Mouse (Mus musculus): ENCODE data around the gene Rbpj. TPM values are rescaled to one million over a fixed set of nuclear protein-coding genes. Genes with fewer than 3 reads are reported as not detected.

The Rbpj gene
- polyA plus RNA-seq, 1 experiment from 2014 or later: 38.0 TPM

DNA sequence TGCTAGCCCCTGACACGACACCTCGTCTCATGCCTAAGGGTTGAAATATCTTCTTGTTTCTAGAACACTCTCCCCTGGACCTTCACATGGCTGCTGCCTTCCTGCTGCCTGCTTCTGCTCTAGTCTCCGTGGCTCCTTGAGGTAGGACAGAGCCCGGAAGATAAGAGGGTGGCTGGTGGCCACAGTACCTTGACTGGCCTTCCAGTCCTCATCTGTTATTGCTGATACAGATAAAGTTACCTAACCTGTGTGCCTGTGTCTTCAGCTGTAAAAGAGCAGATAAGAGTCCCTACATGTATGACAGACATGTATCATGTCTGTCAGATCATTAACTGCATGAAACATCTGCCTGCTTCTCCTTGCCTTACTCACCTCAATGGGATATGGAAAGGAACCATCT, 219.7 kb downstream of the Rbpj start:
- Histone ChIP-seq H3K9me3 (no peaks in the 10 kb centered on the region), H3K27ac (no peak overlapping the region), H3K4me1 (replicated peaks) (peaks cover 7% of the 10 kb centered on the region), H3K27me3 (ENCODE audit: insufficient read depth, poor library complexity, severe bottlenecking) (no peaks in the 10 kb centered on the region), H3K36me3 (no peaks in the 10 kb centered on the region), H3K4me3 (no peak overlapping the region)
- 88% methylated on average over 4 of the region's 4 CpGs for WGBS
- DNase-seq (ENCODE audit: low spot score): no peak

DNA sequence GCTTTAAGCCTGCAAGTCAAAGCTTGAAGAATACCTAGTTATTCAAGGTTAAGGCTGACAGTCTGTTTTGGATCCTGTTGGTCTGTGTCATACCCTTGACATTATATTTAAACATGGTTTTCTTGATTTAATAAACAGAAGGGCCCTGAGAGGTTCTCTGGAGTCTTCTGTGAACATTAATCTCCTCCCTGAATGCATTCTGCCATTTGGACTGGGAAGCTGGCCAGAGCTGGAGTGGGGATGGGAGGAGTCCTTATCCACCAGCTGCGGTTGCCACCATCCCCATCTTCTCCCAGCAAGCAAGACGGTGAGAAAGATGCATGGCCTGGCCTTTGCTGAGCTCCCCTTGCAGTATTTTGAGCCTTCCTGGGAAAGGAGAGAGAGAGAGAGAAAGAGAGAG, 220.4 kb downstream of the Rbpj start:
- Histone ChIP-seq H3K36me3 (no peaks in the 10 kb centered on the region), H3K27ac (no peak overlapping the region), H3K9me3 (no peaks in the 10 kb centered on the region), H3K4me3 (no peak overlapping the region), H3K27me3 (ENCODE audit: insufficient read depth, poor library complexity, severe bottlenecking) (no peaks in the 10 kb centered on the region), H3K4me1 (replicated peaks) (peaks cover 7% of the 10 kb centered on the region)
- 79% methylated on average over 2 of the region's 2 CpGs for WGBS
- DNase-seq (ENCODE audit: low spot score): no peak

DNA sequence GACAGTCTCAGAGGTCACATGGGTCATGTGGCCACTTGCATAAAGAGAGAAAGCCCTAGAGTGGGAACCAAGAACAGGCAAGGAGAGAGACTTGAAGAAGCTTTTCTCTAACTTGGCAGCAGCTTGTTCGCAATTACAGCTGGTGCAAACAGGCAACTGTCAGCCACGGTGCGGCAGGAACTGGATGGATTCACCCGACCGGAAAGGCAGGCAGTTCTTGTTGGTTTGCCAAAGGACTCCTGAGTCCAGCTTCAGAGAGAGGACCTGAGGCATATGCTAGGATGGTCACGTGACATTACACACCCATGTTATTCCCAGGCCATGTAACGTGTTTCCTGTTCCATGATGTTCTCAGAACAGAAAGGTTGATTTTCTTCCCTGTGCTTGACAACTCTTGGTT, 222.4 kb downstream of the Rbpj start:
- DNase-seq (ENCODE audit: low spot score): no peak
- Histone ChIP-seq H3K4me3 (no peak overlapping the region), H3K4me1 (replicated peaks) (peaks cover 7% of the 10 kb centered on the region), H3K27ac (no peak overlapping the region), H3K36me3 (no peaks in the 10 kb centered on the region), H3K27me3 (ENCODE audit: insufficient read depth, poor library complexity, severe bottlenecking) (no peaks in the 10 kb centered on the region), H3K9me3 (no peaks in the 10 kb centered on the region)
- 83% methylated on average over 7 of the region's 7 CpGs for WGBS

DNA sequence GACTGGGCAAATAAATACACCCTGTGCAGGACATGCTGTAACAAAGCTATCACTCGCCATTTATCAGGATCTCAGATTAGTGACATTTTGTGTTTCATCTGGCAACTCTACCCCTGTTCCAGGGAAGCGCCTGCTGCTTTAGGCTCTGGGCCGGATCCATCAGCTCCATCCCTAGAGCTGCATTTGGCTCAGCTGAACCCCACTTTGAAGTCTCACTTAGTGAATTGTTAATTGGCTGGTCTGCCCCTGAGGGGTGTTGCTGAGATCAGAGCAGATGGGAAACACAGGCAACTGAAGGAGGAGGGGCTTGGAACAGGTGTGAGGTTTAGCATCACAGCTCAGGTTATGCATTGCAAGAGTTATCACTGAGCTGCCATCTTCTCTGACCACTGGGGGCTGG, 225.6 kb downstream of the Rbpj start:
- no peak for DNase-seq (ENCODE audit: low spot score)
- Histone ChIP-seq H3K4me3 (no peak overlapping the region), H3K36me3 (no peaks in the 10 kb centered on the region), H3K27ac (no peak overlapping the region), H3K27me3 (ENCODE audit: insufficient read depth, poor library complexity, severe bottlenecking) (no peaks in the 10 kb centered on the region), H3K9me3 (no peaks in the 10 kb centered on the region), H3K4me1 (replicated peaks) (peaks cover under 1% of the 10 kb centered on the region)
- WGBS: 80% methylated on average over 3 of the region's 3 CpGs

DNA sequence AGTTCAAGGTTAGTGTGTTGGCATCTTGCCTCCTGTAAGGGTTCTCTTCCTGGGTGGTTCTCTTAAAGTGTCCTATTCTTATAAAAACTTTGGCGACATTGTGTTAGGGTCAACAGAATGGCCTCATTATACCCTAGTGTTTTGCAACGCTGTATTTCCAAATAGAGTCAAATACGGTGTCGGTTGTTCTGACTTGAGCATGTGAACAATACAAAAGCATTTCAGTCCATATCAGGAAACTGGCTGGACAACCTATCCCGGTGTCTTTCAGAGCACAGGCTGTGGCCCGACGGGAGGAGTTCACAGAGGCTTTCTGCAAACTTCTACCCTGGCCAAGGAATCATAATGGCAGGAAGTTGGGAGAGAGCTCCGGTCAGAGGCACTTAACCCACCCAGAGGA, 226.1 kb downstream of the Rbpj start:
- Histone ChIP-seq H3K27ac (no peak overlapping the region), H3K27me3 (ENCODE audit: insufficient read depth, poor library complexity, severe bottlenecking) (no peaks in the 10 kb centered on the region), H3K36me3 (no peaks in the 10 kb centered on the region), H3K4me1 (replicated peaks) (no peaks in the 10 kb centered on the region), H3K9me3 (no peaks in the 10 kb centered on the region), H3K4me3 (no peak overlapping the region)
- WGBS: 87% methylated on average over 8 of the region's 8 CpGs
- DNase-seq (ENCODE audit: low spot score): no peak

DNA sequence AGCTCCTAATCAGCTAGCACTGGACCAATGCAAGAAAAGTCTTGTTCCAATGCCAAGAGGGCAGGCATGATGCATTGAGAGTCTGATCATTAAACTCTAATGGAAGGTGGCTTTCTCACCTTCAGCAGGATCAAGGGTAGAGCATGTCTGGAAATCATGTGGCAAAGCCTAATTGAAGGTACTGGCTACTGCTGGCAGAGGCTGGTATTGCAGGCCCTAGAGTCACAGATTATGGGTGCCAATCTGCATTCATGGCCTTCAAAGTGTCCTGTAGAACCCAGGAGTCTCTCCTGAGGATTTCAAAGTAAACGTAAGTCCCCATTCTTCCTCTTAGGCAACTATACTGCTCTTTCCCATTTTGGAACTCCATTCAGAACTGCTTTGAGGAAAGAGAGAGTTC, 226.7 kb downstream of the Rbpj start:
- no peak overlapping the region for H3K27ac ChIP-seq
- no peaks in the 10 kb centered on the region for H3K27me3 ChIP-seq (ENCODE audit: insufficient read depth, poor library complexity, severe bottlenecking)
- DNase-seq (ENCODE audit: low spot score): no peak
- no peaks in the 10 kb centered on the region for H3K4me1 ChIP-seq (replicated peaks)
- H3K36me3 ChIP-seq: no peaks in the 10 kb centered on the region
- H3K4me3 ChIP-seq: no peak overlapping the region
- no peaks in the 10 kb centered on the region for H3K9me3 ChIP-seq
- 98% methylated on average over 1 of the region's 1 CpGs for WGBS

DNA sequence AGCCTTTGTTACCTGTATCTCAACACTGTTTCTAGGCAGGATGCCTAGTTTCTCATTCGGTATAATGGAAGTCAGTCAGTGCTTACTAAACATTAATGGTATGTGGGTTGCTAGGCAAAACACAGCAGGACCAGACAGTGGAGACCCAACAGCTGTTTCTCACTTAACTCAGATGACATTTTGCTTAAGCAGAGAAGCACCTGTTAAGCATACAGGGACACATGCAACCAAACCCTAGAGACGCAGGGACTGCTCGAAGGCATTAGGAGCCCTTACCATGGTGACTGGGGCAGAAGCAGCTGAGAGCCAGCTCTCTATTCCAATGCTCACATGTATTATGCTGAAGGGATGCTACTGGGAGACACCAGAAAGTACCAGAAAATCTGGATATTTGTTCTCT, 230.7 kb downstream of the Rbpj start:
- no peak for DNase-seq (ENCODE audit: low spot score)
- WGBS: 83% methylated on average over 3 of the region's 3 CpGs
- no peaks in the 10 kb centered on the region for H3K9me3 ChIP-seq

DNA sequence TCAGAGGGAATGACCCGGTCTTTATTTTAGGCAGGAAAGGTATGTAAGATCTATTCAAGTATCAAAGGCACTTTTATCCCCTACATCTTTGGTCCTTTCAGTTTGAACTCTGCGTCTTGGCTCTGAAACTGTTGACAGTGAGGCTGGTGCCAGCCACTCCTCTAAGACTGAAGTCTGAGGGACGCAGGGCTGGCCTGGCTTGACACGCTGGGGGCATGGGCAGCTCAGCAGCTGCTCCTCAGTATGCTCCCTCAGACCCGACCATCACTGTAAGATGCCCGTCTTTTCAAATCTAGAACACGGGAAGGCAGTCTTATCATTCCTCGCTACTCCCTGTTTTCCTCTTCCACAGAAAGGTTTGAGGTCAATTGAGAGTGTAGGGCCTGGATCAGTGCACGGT, 231.8 kb downstream of the Rbpj start:
- H3K9me3 ChIP-seq: no peaks in the 10 kb centered on the region
- no peaks in the 10 kb centered on the region for H3K4me1 ChIP-seq (replicated peaks)
- no peak for DNase-seq (ENCODE audit: low spot score)
- 84% methylated on average over 9 of the region's 9 CpGs for WGBS
- H3K4me3 ChIP-seq: no peak overlapping the region
- H3K36me3 ChIP-seq: no peaks in the 10 kb centered on the region
- H3K27ac ChIP-seq: no peak overlapping the region
- H3K27me3 ChIP-seq (ENCODE audit: insufficient read depth, poor library complexity, severe bottlenecking): no peaks in the 10 kb centered on the region

More for the DNA sequence above, 230.7 kb downstream of the Rbpj start:
- Histone ChIP-seq H3K4me3 (no peak overlapping the region), H3K27me3 (ENCODE audit: insufficient read depth, poor library complexity, severe bottlenecking) (no peaks in the 10 kb centered on the region), H3K27ac (no peak overlapping the region), H3K36me3 (no peaks in the 10 kb centered on the region), H3K4me1 (replicated peaks) (no peaks in the 10 kb centered on the region)

DNA sequence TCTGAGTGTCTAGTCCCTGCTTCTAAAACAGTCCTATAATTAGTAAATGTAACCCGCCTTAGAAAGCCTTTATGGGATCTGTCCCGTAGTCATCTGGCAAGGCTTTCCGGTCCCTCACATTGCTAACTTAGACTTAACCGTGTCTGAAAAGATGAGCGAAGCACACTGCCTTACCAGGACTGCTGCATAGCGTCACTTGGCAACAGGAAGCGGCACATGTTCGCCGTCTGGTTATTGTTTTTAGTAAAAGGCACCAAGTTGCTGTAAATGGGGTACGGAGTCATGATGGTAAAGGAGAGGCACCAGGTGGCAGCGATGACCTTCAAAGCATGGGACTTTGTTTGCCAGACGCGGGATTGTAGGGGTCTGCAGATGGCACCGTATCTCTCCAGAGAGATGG, 236.7 kb downstream of the Rbpj start:
- WGBS: 93% methylated on average over 14 of the region's 14 CpGs

More for the DNA sequence above, 236.7 kb downstream of the Rbpj start:
- no peak overlapping the region for H3K27ac ChIP-seq
- H3K36me3 ChIP-seq: no peaks in the 10 kb centered on the region
- DNase-seq (ENCODE audit: low spot score): no peak
- H3K27me3 ChIP-seq (ENCODE audit: insufficient read depth, poor library complexity, severe bottlenecking): no peaks in the 10 kb centered on the region
- no peak overlapping the region for H3K4me3 ChIP-seq
- H3K4me1 ChIP-seq (replicated peaks): peaks cover 19% of the 10 kb centered on the region
- H3K9me3 ChIP-seq: no peaks in the 10 kb centered on the region

Other genes starting within 250 kb of the Rbpj start
- gene Smim20, start 199.1 kb upstream of the Rbpj start, polyA plus RNA-seq (2016; fragmentation: Nextera tagmentation; extraction: Ambion mirVana): 67.8 and 74.2 TPM in 2 replicates
- gene Cckar, start 241.6 kb downstream of the Rbpj start, polyA plus RNA-seq (2016; fragmentation: Nextera tagmentation; extraction: Ambion mirVana): 0.84 and 1.2 TPM in 2 replicates

Measured in hindbrain, embryonic 10.5 days (tissue).